8 mouse cellular contexts compared by ENCODE assay signal in genomic region chr11:54439691-54440029, GRCm38 (mm10). TPM values are rescaled to one million over a fixed set of nuclear protein-coding genes. Genes with fewer than 3 reads are reported as not detected.
DNase-seq lines count a peak whose midpoint lies in the region; ATAC-seq and TF ChIP-seq lines count a peak whose summit lies in the region.

No protein-coding gene starts in this region.

- no peaks in the 10 kb centered on the region for H3K27me3 ChIP-seq in heart, embryonic 16.5 days (ENCODE audit: control insufficient read depth, insufficient read depth, low read length)
- no peaks in the 10 kb centered on the region for H3K27me3 ChIP-seq in hindbrain, embryonic 11.5 days (ENCODE audit: control insufficient read depth, insufficient read depth, low read length)
- no peaks in the 10 kb centered on the region for H3K27me3 ChIP-seq in midbrain, embryonic 10.5 days (ENCODE audit: low read depth, poor library complexity, severe bottlenecking)

- no peak for ATAC-seq in heart, embryonic 16.5 days (replicated peaks; ENCODE audit: extremely low read depth, insufficient read depth, low FRiP score)
- ATAC-seq in hindbrain, embryonic 11.5 days (ENCODE audit: low FRiP score) = no peak

- 48% methylated on average over 3 of the region's 3 CpGs for WGBS in heart, embryonic 16.5 days
- WGBS in bone marrow, adult 2 months = 25% methylated on average over 3 of the region's 3 CpGs
- 81% methylated on average over 3 of the region's 3 CpGs for WGBS in hindbrain, embryonic 11.5 days
- WGBS in midbrain, embryonic 10.5 days = 84% methylated on average over 3 of the region's 3 CpGs

- H3K27ac ChIP-seq in heart, embryonic 16.5 days (ENCODE audit: low read length) = no peak overlapping the region
- no peak overlapping the region for H3K27ac ChIP-seq in bone marrow, adult 2 months (ENCODE audit: control insufficient read depth, insufficient read depth, low read depth, low read length, poor library complexity)
- no peak overlapping the region for H3K27ac ChIP-seq in hindbrain, embryonic 11.5 days (ENCODE audit: low read depth, low read length)
- no peak overlapping the region for H3K27ac ChIP-seq in midbrain, embryonic 10.5 days (replicated peaks)

- peak overlapping the region; percentile 97 for H3K4me3 ChIP-seq in heart, embryonic 16.5 days (ENCODE audit: low read length)
- peak overlapping the region; percentile 45 for H3K4me3 ChIP-seq in bone marrow, adult 2 months (replicated peaks; ENCODE audit: control insufficient read depth, low read depth, low read length)
- no peak overlapping the region for H3K4me3 ChIP-seq in hindbrain, embryonic 11.5 days (ENCODE audit: low read depth, low read length)
- H3K4me3 ChIP-seq in midbrain, embryonic 10.5 days = peak overlapping the region; percentile 95

- H3K36me3 ChIP-seq in heart, embryonic 16.5 days (ENCODE audit: control insufficient read depth, insufficient read depth) = no peaks in the 10 kb centered on the region
- H3K36me3 ChIP-seq in hindbrain, embryonic 11.5 days (ENCODE audit: control insufficient read depth, insufficient read depth, low read length) = no peaks in the 10 kb centered on the region
- H3K36me3 ChIP-seq in midbrain, embryonic 10.5 days = no peaks in the 10 kb centered on the region

- TF ChIP-seq POLR2A in bone marrow, adult 2 months (IDR thresholded peaks at IDR 0.05; ENCODE audit: borderline replicate concordance, control insufficient read depth, low read depth, low read length) = no peak

- H3K4me1 ChIP-seq in heart, embryonic 16.5 days (ENCODE audit: control insufficient read depth, insufficient read depth, low read length) = peaks cover 15% of the 10 kb centered on the region
- H3K4me1 ChIP-seq in bone marrow, adult 2 months (ENCODE audit: control insufficient read depth, insufficient read depth, low read length) = no peaks in the 10 kb centered on the region; the same call in none of the 2 replicates
- H3K4me1 ChIP-seq in hindbrain, embryonic 11.5 days (replicated peaks; ENCODE audit: control insufficient read depth, insufficient read depth, low read length) = no peaks in the 10 kb centered on the region
- peaks cover 24% of the 10 kb centered on the region for H3K4me1 ChIP-seq in midbrain, embryonic 10.5 days

- H3K9me3 ChIP-seq in heart, embryonic 16.5 days (replicated peaks; ENCODE audit: control insufficient read depth, low read length) = no peaks in the 10 kb centered on the region
- H3K9me3 ChIP-seq in hindbrain, embryonic 11.5 days (ENCODE audit: control insufficient read depth, low read length) = no peaks in the 10 kb centered on the region
- H3K9me3 ChIP-seq in midbrain, embryonic 10.5 days (replicated peaks) = no peaks in the 10 kb centered on the region

- no peak for TF ChIP-seq CTCF in bone marrow, adult 2 months (IDR thresholded peaks at IDR 0.05; ENCODE audit: control insufficient read depth, insufficient read depth, low read length)

- H3K9ac ChIP-seq in heart, embryonic 16.5 days (ENCODE audit: low read length) = peak overlapping the region; percentile 98
- H3K9ac ChIP-seq in hindbrain, embryonic 11.5 days (ENCODE audit: low read depth, low read length) = no peak overlapping the region

- no peak for DNase-seq in heart, adult 9 months (ENCODE audit: low spot score in 2 of 2)
- no peak for DNase-seq in hindbrain, embryonic 11.5 days (ENCODE audit: low spot score)
- no peak for DNase-seq in midbrain, embryonic 10.5 days (ENCODE audit: low spot score)
- DNase-seq in right cerebral cortex, adult 18-20 months = no peak
- no peak for DNase-seq in cerebellum, postnatal 25 days
- DNase-seq in adrenal gland, adult 18-20 months (ENCODE audit: low spot score in 2 of 2) = no peak

- peak overlapping the region; percentile 69 for H3K4me2 ChIP-seq in heart, embryonic 16.5 days (ENCODE audit: low read depth, low read length)
- 0 out of 2 replicates have a peak overlapping the region, but pooled peaks have one; percentile 8 for H3K4me2 ChIP-seq in hindbrain, embryonic 11.5 days (replicated peaks; ENCODE audit: low read depth, low read length)

RNA-seq across cellular contexts. Expression of gene Fnip1, which starts 1.7 kb away (rescaled TPM):
- 8.7 and 9.3 TPM in 2 replicates for polyA plus RNA-seq in heart, embryonic 16.5 days (2015; fragmentation: Nextera tagmentation; extraction: Ambion mirVana)
- 4.5 and 7.5 TPM in 2 replicates for polyA plus RNA-seq in bone marrow, adult 2 months (2011; ENCODE audit: insufficient read depth, insufficient read length, low replicate concordance, missing spikeins)
- polyA plus RNA-seq in hindbrain, embryonic 11.5 days (2014; fragmentation: Nextera tagmentation; extraction: Ambion mirVana) = 14.5 TPM in 2 replicates
- polyA plus RNA-seq in midbrain, embryonic 10.5 days (2016; fragmentation: Nextera tagmentation; extraction: Ambion mirVana) = 8.7 and 9.4 TPM in 2 replicates
- 10 to 100 TPM; 26.8 to 31.1 TPM for total RNA-seq in adrenal gland, adult 18-20 months (2021)
